Mouse (Mus musculus) embryonic facial prominence, embryonic 11.5 days (tissue): ENCODE results near the gene Olfr1022. TPM values are rescaled to one million over a fixed set of nuclear protein-coding genes. Genes with fewer than 3 reads are reported as not detected.

ENCODE experiments used
- polyA plus RNA-seq: library from polyadenylated mRNA; unstranded; fragments of >200 nt; fragmentation: Nextera tagmentation; extraction: Ambion mirVana; gene quantifications from 2 replicates; pipeline ENCODE4 v1.2.1, GENCODE M21; 2014

Gene Olfr1022
- polyA plus RNA-seq, 1 experiment from 2014 or later, result not detected

Other genes with a start within 250 kb of the Olfr1022 start
- gene Olfr1002, start 217.9 kb upstream of the Olfr1022 start, polyA plus RNA-seq, result not detected in 2 replicates
- gene Olfr154, start 204.1 kb upstream of the Olfr1022 start, polyA plus RNA-seq, result not detected in 2 replicates
- not detected in 2 replicates for gene Olfr1006, start 189.8 kb upstream of the Olfr1022 start, polyA plus RNA-seq
- gene Olfr1008, start 179.2 kb upstream of the Olfr1022 start, polyA plus RNA-seq, result not detected in 2 replicates
- not detected in 2 replicates for gene Olfr1009, start 153.2 kb upstream of the Olfr1022 start, polyA plus RNA-seq
- gene Olfr1012, start 105.8 kb upstream of the Olfr1022 start, polyA plus RNA-seq, result not detected in 2 replicates
- not detected in 2 replicates for gene Olfr1013, start 101.5 kb upstream of the Olfr1022 start, polyA plus RNA-seq
- gene Olfr1014, start 95.9 kb upstream of the Olfr1022 start, polyA plus RNA-seq, result not detected in 2 replicates
- 0.14 TPM in 1 of 2 replicates, not detected in the other for gene Olfr1015, start 86.6 kb upstream of the Olfr1022 start, polyA plus RNA-seq
- gene Olfr1016, start 66.0 kb upstream of the Olfr1022 start, polyA plus RNA-seq, result not detected in 2 replicates
- not detected in 2 replicates for gene Olfr1018, start 50.1 kb upstream of the Olfr1022 start, polyA plus RNA-seq
- gene Olfr1019, start 23.1 kb upstream of the Olfr1022 start, polyA plus RNA-seq, result not detected in 2 replicates
- not detected in 2 replicates for gene Olfr1020, start 21.6 kb upstream of the Olfr1022 start, polyA plus RNA-seq
- gene Olfr1023, start 17.0 kb downstream of the Olfr1022 start, polyA plus RNA-seq, result not detected in 2 replicates
- gene Olfr1024, start 36.5 kb downstream of the Olfr1022 start, polyA plus RNA-seq, result not detected in 2 replicates
- not detected in 2 replicates for gene Olfr1025-ps1, start 46.6 kb downstream of the Olfr1022 start, polyA plus RNA-seq
- gene Olfr1026, start 53.0 kb downstream of the Olfr1022 start, polyA plus RNA-seq, result 0.18 and 0.22 TPM in 2 replicates
- gene Olfr1028, start 81.8 kb downstream of the Olfr1022 start, polyA plus RNA-seq, result not detected in 2 replicates
- gene Olfr1029, start 105.3 kb downstream of the Olfr1022 start, polyA plus RNA-seq, result not detected in 2 replicates
- gene Olfr1030, start 110.7 kb downstream of the Olfr1022 start, polyA plus RNA-seq, result not detected in 2 replicates
- not detected in 2 replicates for gene Olfr1031, start 121.7 kb downstream of the Olfr1022 start, polyA plus RNA-seq
- not detected in 2 replicates for gene Olfr1032, start 136.9 kb downstream of the Olfr1022 start, polyA plus RNA-seq
- 0.06 TPM in 1 of 2 replicates, not detected in the other for gene Olfr1033, start 152.0 kb downstream of the Olfr1022 start, polyA plus RNA-seq
- gene Olfr1034, start 177.3 kb downstream of the Olfr1022 start, polyA plus RNA-seq, result 0.10 TPM in 1 of 2 replicates, not detected in the other
- gene Olfr1036, start 205.4 kb downstream of the Olfr1022 start, polyA plus RNA-seq, result not detected in 2 replicates
- not detected in 2 replicates for gene Olfr1037, start 218.8 kb downstream of the Olfr1022 start, polyA plus RNA-seq